Mouse (Mus musculus) midbrain, embryonic 15.5 days (tissue): ENCODE measurements around the gene Dut. TPM values are rescaled to one million over a fixed set of nuclear protein-coding genes. Genes with fewer than 3 reads are reported as not detected.
"Not testable (repeated sequence)": the region's sequence is repeated elsewhere in the genome, so short reads cannot be mapped to it uniquely, and the experiment has no call there.

Source experiments
- ATAC-seq: fragments of 200-750 bp; cut with Nextera tagmentation; replicated peaks from 2 replicates; pipeline ENCODE4 v1.8.0; 2017; ENCODE audit warnings: moderate TSS enrichment
- H3K27ac ChIP-seq: fragments of 300-500 bp; sonication (generic); 2 replicates; pipeline ENCODE4 v1.5.1; 2015; ENCODE audit warnings: mild to moderate bottlenecking, inconsistent platforms
- H3K27me3 ChIP-seq: fragments of 300-500 bp; sonication (generic); replicated peaks from 2 replicates; pipeline ENCODE4 v1.6.1; 2015; ENCODE audit warnings: inconsistent platforms
- H3K36me3 ChIP-seq: fragments of 300-500 bp; sonication (generic); replicated peaks from 2 replicates; pipeline ENCODE4 v1.6.1; 2015; ENCODE audit warnings: inconsistent platforms
- H3K4me1 ChIP-seq: fragments of 300-500 bp; sonication (generic); 2 replicates; pipeline ENCODE4 v1.6.1; 2015; ENCODE audit warnings: inconsistent platforms
- H3K4me2 ChIP-seq: fragments of 300-500 bp; sonication (generic); 2 replicates; pipeline ENCODE4 v1.6.1; 2015; ENCODE audit warnings: inconsistent platforms, mild to moderate bottlenecking, moderate library complexity
- H3K4me3 ChIP-seq: fragments of 300-500 bp; sonication (generic); 2 replicates; pipeline ENCODE4 v1.5.1; 2015; ENCODE audit warnings: mild to moderate bottlenecking, inconsistent platforms
- H3K9ac ChIP-seq: fragments of 300-500 bp; sonication (generic); 2 replicates; pipeline ENCODE4 v1.6.1; 2015; ENCODE audit warnings: mild to moderate bottlenecking, inconsistent platforms
- H3K9me3 ChIP-seq: fragments of 300-500 bp; sonication (generic); 2 replicates; pipeline ENCODE4 v1.6.1; 2016; ENCODE audit warnings: inconsistent platforms
- WGBS: fragments of 180-500 bp; shearing (Covaris S2); methylation state at CpG from one replicate; pipeline ENCODE4 v1.1.7; 2015; ENCODE audit warnings: mixed read lengths; 5-methylcytosine and 5-hydroxymethylcytosine counted together
- polyA plus RNA-seq: library from polyadenylated mRNA; unstranded; fragments of >200 nt; fragmentation: Nextera tagmentation; extraction: Ambion mirVana; gene quantifications from 2 replicates; pipeline ENCODE4 v1.2.1, GENCODE M21; 2015

The Dut gene
- polyA plus RNA-seq, 1 experiment from 2014 or later: 70.2 TPM

DNA sequence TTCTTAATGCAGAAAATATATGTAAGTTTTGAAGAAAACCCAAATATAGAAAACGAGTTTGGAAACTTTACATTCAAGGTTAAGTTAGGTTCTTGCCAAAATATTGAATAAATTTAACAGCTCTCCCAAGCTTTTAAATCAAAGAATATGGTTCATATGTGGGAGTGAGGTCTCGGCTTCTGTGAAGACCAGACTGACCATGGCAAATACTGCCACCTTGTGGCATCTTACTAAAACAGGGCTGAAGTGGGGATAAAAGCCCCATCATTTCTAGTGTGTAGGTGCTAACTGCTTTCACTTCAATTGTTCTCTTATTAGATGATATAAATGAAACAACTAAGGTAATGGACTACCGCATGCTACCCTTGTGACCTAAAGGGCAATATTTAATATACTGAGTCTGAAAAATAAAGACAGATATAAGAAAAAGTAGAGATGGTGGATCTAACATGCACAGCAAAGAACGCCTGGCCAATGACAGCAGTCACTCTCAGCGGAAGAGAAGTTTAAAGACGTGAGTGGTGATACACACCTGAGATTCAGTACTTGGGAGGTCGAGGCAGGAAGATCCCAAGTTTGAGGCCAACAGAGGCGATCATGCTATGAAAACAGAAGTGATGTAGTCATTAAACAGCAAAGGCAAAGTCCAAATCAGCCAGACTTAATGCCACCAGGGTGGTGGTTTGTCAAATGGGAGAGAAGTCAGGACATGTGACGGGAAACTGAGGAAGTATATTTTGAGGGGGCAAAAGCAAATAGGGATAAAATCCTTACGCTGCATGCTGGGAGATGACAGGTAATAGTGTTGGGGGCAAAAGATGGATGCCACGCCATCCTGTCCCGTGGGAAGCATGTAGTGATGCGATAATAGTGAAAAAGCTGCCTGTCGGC is 12.5 kb downstream of the Dut start:
- 86% methylated on average over 14 of the region's 14 CpGs for WGBS
- no peak overlapping the region for H3K4me3 ChIP-seq
- no peak overlapping the region for H3K4me2 ChIP-seq
- no peak overlapping the region for H3K27ac ChIP-seq
- no peak for ATAC-seq
- peaks cover 8% of the 10 kb centered on the region for H3K36me3 ChIP-seq
- H3K4me1 ChIP-seq: peaks cover 3% of the 10 kb centered on the region
- no peak overlapping the region for H3K9ac ChIP-seq
- H3K27me3 ChIP-seq: no peaks in the 10 kb centered on the region
- H3K9me3 ChIP-seq: no peaks in the 10 kb centered on the region

DNA sequence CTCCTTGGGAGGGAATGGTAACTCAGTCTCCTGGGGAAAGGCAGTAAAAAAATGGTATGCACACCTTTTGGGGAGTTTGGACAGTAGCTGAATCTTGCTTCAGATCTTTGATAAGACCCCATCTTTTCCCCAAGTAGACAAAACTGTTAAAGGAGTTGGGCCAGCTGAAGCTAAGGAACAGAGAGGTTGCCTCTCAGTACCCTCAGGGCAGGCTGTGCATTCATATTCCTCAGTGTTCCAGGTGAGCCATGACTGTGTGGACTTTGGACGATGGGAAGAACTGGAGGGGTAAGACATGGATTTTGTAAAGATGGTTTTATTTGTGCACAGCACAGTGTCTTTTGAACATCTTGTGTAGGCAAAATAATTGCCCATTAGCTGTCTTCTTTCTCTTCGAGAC is 13.3 kb downstream of the Dut start:
- no peak overlapping the region for H3K9ac ChIP-seq
- H3K36me3 ChIP-seq: peaks cover 6% of the 10 kb centered on the region
- ATAC-seq: no peak
- no peaks in the 10 kb centered on the region for H3K27me3 ChIP-seq
- H3K4me1 ChIP-seq: peaks cover 3% of the 10 kb centered on the region
- WGBS: 83% methylated on average over 2 of the region's 2 CpGs
- H3K9me3 ChIP-seq: no peaks in the 10 kb centered on the region
- H3K4me3 ChIP-seq: no peak overlapping the region
- no peak overlapping the region for H3K4me2 ChIP-seq
- H3K27ac ChIP-seq: no peak overlapping the region

DNA sequence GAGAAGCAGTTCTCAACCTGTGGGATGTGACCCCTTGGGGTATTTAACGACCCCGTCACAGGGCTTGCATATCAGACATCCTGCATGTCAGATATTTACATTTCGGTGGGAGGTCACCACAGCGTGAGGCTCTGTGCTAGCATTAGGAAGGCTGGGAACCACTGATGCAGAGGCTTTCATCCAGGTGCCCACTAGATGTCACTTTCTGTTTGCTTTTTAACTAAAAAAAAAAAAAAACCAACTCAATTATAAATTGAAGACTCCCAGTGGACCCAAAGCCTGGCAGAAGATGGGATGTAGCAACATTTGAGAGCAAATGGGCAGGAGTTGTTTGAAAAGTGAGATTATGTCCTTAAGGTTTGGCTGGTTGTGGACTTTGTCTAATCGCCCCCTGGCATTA is 16.1 kb downstream of the Dut start:
- H3K4me3 ChIP-seq: no peak overlapping the region
- no peaks in the 10 kb centered on the region for H3K9me3 ChIP-seq
- no peaks in the 10 kb centered on the region for H3K36me3 ChIP-seq
- no peak overlapping the region; the same call in 1 of the 2 replicates for H3K4me2 ChIP-seq
- 22% methylated on average over 5 of the region's 5 CpGs for WGBS
- no peak overlapping the region for H3K9ac ChIP-seq
- H3K4me1 ChIP-seq: peaks cover 3% of the 10 kb centered on the region
- peak; percentile 84 for ATAC-seq
- H3K27ac ChIP-seq: no peak overlapping the region
- H3K27me3 ChIP-seq: no peaks in the 10 kb centered on the region

DNA sequence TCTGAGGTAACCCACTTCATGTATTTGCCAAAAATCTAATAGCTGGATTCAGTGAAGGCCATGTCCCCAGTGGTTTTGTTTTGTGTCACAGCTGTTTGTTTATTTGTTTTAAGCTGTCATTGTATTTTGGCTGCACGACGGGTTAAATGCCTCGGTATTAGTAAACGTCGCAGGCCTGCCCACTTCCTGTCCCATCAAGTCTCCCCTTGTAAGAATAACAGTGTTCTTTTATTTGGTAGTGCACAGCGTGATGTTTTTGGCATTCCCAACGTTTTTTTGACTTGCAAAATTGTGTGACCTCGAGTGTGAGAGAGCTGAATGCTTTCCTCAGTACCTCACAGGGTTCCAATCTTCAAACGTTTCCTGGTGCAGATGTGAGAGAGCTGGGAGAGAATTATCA is 16.8 kb downstream of the Dut start:
- Histone ChIP-seq H3K4me2 (no peak overlapping the region), H3K9ac (no peak overlapping the region), H3K9me3 (no peaks in the 10 kb centered on the region), H3K27ac (no peak overlapping the region), H3K27me3 (no peaks in the 10 kb centered on the region), H3K4me1 (peaks cover 3% of the 10 kb centered on the region), H3K4me3 (no peak overlapping the region), H3K36me3 (no peaks in the 10 kb centered on the region)
- no peak for ATAC-seq
- 32% methylated on average over 9 of the region's 9 CpGs for WGBS

DNA sequence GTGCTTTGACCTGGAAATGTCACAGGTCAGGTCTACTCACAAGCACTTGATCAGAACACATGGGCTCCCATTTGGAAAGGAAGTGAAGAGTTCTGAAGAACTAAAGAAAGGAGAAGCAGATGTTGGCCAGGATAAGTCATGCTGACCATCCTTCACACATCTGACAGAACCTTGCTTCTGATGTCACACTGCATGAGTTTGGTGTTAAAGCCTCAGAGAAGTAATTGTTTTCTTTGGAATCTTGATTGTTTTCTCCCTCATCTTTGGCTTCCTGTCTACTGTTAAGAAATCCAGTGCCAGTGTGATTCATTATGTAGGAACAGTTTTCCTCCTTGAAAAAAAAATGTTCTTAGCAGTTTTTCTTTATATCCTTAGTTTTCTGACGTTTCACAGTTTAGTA is 21.9 kb downstream of the Dut start:
- WGBS: 83% methylated on average over 1 of the region's 1 CpGs
- H3K27me3 ChIP-seq: no peaks in the 10 kb centered on the region
- H3K9ac ChIP-seq: no peak overlapping the region
- no peaks in the 10 kb centered on the region for H3K4me1 ChIP-seq
- H3K36me3 ChIP-seq: no peaks in the 10 kb centered on the region
- ATAC-seq: no peak
- no peak overlapping the region for H3K27ac ChIP-seq
- H3K9me3 ChIP-seq: no peaks in the 10 kb centered on the region
- H3K4me3 ChIP-seq: no peak overlapping the region
- H3K4me2 ChIP-seq: no peak overlapping the region

DNA sequence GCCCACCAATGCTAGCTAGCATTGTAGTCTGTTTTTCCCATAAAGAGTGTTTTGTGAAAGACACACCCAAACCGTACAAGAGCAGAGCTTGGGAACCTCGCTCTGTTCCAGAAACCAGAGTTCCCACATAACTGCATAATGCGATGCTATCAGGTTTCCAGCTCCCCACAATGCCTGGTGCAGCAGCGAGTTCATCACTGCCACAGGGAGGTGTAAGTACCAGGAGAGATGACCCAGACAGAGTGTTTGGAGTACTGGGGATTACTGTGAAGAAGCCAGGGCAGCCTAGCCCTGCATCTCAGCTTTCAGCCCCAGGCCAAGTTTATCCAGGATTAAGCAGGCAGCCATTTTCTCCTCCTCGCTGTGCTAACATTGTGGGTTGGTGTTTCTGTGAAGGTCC is 28.6 kb downstream of the Dut start:
- 59% methylated on average over 5 of the region's 5 CpGs for WGBS
- no peak overlapping the region for H3K9ac ChIP-seq
- ATAC-seq: no peak

DNA sequence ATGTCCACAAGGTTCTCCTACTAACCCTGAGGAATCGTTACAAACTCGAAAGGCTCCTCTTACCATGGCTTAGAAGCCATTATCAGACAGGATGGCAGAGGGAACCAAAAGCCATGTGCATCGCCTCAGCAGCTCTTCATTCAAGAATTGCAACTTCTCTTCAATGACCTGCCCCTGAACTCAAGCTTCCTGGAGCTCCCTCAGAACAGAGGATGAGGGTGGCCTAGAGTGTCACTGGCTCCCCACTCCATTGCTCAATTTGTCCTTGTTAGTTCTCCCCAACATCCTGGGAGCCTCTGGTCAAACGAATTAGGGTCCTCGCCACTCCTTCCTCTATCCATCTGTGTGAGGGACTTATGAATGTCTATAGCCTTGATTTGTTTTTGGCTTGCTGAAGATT is 29.7 kb downstream of the Dut start:
- no peaks in the 10 kb centered on the region for H3K4me1 ChIP-seq
- no peaks in the 10 kb centered on the region for H3K9me3 ChIP-seq
- H3K27me3 ChIP-seq: no peaks in the 10 kb centered on the region
- no peak overlapping the region for H3K4me2 ChIP-seq
- no peak for ATAC-seq
- H3K4me3 ChIP-seq: no peak overlapping the region
- WGBS: 90% methylated on average over 5 of the region's 5 CpGs
- no peaks in the 10 kb centered on the region for H3K36me3 ChIP-seq
- no peak overlapping the region for H3K9ac ChIP-seq
- no peak overlapping the region for H3K27ac ChIP-seq

More for the DNA sequence above, 28.6 kb downstream of the Dut start:
- no peak overlapping the region for H3K4me2 ChIP-seq
- H3K27ac ChIP-seq: no peak overlapping the region
- H3K36me3 ChIP-seq: no peaks in the 10 kb centered on the region
- H3K9me3 ChIP-seq: no peaks in the 10 kb centered on the region
- no peak overlapping the region for H3K4me3 ChIP-seq
- no peaks in the 10 kb centered on the region for H3K27me3 ChIP-seq
- no peaks in the 10 kb centered on the region for H3K4me1 ChIP-seq

DNA sequence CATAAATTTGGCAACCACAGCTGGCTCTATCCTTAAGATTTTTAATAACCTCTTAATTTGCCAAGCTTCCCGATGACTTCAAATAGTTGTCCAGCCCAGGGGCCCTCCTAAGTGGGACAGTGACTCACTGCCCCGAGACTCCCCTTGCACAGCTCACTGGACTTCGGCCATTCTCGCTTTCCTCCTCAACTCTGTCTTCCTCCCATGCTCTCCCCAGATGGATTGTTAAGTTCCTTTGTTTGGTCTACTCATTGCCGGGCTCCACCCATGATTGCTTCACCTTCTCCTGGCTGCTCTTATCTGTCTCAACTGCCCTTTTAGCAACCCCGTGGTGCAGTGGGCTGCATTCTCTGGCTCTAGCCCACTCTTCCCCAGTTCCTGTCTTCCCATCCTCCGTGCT is 31.5 kb downstream of the Dut start:
- H3K4me1 ChIP-seq: no peaks in the 10 kb centered on the region
- H3K36me3 ChIP-seq: no peaks in the 10 kb centered on the region
- no peak for ATAC-seq
- H3K4me2 ChIP-seq: no peak overlapping the region
- H3K9ac ChIP-seq: no peak overlapping the region
- H3K27me3 ChIP-seq: no peaks in the 10 kb centered on the region
- H3K4me3 ChIP-seq: no peak overlapping the region
- no peak overlapping the region for H3K27ac ChIP-seq
- no peaks in the 10 kb centered on the region for H3K9me3 ChIP-seq
- 67% methylated on average over 7 of the region's 7 CpGs for WGBS

DNA sequence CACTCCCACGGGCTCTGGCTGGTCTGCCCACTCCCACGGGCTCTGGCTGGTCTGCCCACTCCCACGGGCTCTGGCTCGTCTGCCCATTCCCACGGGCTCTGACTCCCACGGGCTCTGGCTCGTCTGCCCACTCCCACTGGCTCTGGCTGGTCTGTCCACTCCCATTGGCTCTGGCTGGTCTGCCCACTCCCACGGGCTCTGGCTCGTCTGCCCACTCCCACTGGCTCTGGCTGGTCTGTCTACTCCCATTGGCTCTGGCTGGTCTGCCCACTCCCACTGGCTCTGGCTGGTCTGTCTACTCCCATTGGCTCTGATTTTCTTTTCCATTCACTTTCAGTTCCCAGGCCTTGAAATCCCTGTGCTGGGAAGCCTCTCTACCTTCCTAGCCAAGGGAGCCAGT is 33.0 kb downstream of the Dut start:
- 85% methylated on average over 9 of the region's 9 CpGs for WGBS
- not testable (repeated sequence) for H3K36me3 ChIP-seq, H3K9ac ChIP-seq, H3K27ac ChIP-seq, H3K4me1 ChIP-seq, H3K4me2 ChIP-seq, H3K27me3 ChIP-seq, H3K9me3 ChIP-seq, ATAC-seq, H3K4me3 ChIP-seq

DNA sequence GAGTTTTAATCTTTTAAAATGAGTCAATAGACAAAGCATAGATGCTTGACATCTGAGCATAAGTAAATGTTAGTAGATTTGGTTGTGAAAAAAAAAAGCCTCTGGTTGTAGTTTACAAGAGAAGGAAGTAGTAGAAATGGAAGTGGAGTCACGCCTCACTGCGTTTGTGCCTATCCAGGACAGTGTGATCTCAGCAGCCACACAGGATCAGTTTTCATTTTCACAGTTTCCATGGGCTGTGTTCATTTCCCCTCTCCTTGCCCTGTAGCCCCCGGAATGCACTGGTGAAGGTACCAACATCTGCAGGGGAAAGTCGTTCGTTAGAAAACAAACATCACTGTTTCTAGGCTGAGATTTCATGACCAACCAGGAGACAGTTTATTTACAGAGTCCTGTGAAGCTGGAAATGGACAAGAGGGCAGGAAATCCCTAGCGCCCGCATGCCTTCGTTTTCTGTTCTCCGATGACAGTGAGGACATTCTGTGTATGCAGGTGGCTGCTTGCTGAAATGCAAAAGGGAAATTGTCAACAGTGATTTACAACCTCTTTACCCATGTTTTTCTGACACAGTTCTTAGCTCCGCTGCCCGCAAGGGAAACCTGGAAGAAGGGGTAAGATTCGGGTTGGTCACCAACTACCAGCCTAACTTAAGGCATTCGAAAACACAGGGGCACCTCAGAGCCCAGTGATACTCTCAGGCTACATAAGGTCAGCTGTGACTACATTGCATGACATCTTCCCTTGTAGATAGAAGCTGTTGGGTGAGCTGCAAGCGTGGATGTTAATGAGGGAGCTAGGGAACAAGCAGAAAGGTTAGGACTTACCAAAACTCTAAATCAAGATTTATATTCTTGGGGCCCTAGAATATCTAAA is 35.6 kb downstream of the Dut start:
- no peaks in the 10 kb centered on the region for H3K9me3 ChIP-seq
- no peak overlapping the region for H3K27ac ChIP-seq
- no peaks in the 10 kb centered on the region for H3K36me3 ChIP-seq
- H3K4me1 ChIP-seq: no peaks in the 10 kb centered on the region
- 81% methylated on average over 14 of the region's 14 CpGs for WGBS
- H3K27me3 ChIP-seq: no peaks in the 10 kb centered on the region
- no peak for ATAC-seq
- no peak overlapping the region for H3K9ac ChIP-seq
- H3K4me3 ChIP-seq: no peak overlapping the region
- no peak overlapping the region for H3K4me2 ChIP-seq

DNA sequence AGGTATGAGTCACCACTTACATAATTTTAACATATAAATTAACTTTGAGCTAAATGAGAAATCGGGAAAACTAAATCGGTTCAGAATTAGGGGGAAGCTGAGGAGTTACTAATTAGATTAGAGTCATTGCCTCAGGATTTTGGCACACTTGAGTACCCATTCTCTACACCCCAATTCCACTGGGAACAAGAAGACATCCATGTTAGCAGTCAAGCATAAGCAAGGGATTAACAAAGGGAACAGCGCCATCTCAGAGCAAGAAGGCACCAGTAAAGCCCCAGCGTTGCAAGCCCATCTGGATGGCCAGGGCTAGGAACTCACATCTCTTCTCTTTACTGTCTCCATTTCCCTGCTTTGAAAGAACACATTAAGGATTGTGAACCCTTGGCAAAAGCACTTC is 38.8 kb downstream of the Dut start:
- H3K9me3 ChIP-seq: no peaks in the 10 kb centered on the region
- ATAC-seq: no peak
- 58% methylated on average over 4 of the region's 4 CpGs for WGBS
- H3K4me1 ChIP-seq: no peaks in the 10 kb centered on the region
- H3K4me2 ChIP-seq: no peak overlapping the region
- H3K9ac ChIP-seq: no peak overlapping the region
- no peaks in the 10 kb centered on the region for H3K36me3 ChIP-seq
- H3K27me3 ChIP-seq: no peaks in the 10 kb centered on the region
- H3K27ac ChIP-seq: no peak overlapping the region
- H3K4me3 ChIP-seq: no peak overlapping the region

DNA sequence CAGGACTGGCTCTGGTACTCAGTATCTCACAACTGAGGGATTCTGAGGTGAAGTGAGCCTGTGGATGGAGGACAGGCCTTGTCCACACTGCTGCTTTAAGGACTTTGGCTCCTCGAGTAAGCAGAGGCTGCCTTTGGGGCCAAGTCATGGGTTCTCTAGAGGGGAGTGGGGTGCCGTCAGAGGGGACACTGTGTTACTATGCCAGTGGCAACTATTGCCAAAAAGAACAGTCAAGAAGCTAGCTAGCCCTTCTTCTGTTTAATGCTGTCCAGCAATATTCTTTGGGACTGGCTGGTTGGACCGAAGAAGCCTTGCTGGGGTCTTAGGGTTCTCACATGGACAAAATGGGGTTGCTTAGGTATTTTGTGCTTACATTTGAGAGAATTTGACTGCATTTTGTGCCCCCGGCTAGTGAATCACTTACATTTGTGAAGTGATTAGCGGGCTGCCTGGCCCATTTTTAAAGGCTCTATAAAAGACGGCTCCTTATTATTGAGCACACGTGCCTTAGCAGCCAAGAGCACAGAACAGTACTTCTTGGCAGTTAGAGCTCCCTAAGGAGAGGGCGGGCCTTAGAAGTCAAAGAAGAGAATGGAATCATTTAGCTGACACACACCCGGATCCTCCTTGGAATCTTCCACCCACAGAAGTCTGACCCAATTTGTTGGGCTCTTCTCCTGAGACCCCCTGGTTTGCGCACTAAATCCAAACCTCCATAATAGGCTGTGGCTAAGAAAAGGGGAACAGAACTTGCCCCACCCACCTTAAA is 43.4 kb downstream of the Dut start:
- 66% methylated on average over 10 of the region's 10 CpGs for WGBS

More for the DNA sequence above, 43.4 kb downstream of the Dut start:
- Histone ChIP-seq H3K27me3 (no peaks in the 10 kb centered on the region), H3K36me3 (no peaks in the 10 kb centered on the region), H3K9me3 (no peaks in the 10 kb centered on the region), H3K4me3 (no peak overlapping the region), H3K4me1 (no peaks in the 10 kb centered on the region), H3K27ac (no peak overlapping the region), H3K9ac (no peak overlapping the region), H3K4me2 (no peak overlapping the region)
- no peak for ATAC-seq
